Mouse (Mus musculus): ENCODE results near the gene Gfra1. TPM values are rescaled to one million over a fixed set of nuclear protein-coding genes. Genes with fewer than 3 reads are reported as not detected.
A peak's percentile ranks its signal among the peaks of the same experiment; 100 is the strongest.

Gfra1 gene
- polyA plus RNA-seq, 1 experiment = 25.1 TPM

DNA sequence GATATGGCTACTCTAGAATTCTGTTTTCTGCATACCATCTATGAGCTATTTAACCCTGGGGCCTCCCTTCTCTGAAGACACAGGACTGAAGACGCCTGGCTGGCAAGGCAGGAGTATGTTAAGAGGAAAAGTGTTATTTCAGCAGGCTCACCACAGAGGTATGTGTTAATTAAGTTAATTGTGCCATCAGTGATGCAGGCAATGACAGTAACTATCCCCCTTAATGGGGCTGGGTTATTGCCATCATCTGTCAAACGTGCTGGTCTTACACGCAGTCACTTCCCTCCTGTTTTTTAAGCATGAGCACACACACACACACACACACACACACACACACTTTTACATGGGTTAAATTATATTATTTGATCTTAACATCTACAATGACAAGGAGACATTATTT is 8.0 kb upstream of the Gfra1 start:
- H3K4me1 ChIP-seq (ENCODE audit: control insufficient read depth, insufficient read depth, low read length) = 0 out of 2 replicates have a peak, but pooled peaks cover 1% of the 10 kb centered on the region
- no peak overlapping the region for H3K27ac ChIP-seq (ENCODE audit: insufficient read depth, low read length)
- no peak overlapping the region for H3K4me3 ChIP-seq (ENCODE audit: insufficient read depth, low read length)
- TF ChIP-seq CTCF (IDR thresholded peaks at IDR 0.05; ENCODE audit: extremely low read depth, insufficient read depth, low read length) (no peak), POLR2A (IDR thresholded peaks at IDR 0.05; ENCODE audit: extremely low read depth, insufficient read depth, low read length) (no peak)

DNA sequence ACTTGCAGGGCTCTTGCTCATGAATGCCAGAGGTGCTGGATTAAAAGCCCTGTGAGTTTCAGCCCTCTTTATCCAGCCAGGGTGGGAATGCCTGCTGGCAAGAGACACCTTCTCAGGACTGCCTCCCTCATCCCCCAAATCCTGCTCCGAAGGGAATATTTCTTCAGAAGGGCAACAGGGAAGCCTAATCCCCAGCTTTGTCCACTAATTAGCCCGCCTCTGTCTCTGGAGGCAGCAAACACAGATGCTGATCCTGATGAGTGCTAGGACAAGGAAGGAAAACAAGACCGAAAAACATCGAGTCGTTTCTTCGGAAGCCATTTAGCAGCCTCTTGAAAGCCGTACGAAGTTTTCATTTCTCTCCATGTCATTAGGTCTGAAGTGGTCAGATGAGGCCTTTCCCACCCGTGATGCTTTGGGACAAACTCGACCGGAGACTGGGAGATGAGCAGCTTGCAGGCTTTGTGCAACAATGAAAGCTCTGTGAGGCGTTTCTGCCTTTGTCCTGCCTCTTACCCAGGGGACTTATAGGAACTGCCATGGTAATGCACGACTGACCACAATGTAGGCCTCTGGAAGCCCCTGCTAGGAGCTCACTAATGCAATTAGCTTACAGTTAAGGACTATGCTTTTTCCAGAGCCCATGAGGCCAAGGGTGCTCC is 4.8 kb upstream of the Gfra1 start:
- H3K4me1 ChIP-seq (ENCODE audit: control insufficient read depth, insufficient read depth, low read length) = no peaks in the 10 kb centered on the region

DNA sequence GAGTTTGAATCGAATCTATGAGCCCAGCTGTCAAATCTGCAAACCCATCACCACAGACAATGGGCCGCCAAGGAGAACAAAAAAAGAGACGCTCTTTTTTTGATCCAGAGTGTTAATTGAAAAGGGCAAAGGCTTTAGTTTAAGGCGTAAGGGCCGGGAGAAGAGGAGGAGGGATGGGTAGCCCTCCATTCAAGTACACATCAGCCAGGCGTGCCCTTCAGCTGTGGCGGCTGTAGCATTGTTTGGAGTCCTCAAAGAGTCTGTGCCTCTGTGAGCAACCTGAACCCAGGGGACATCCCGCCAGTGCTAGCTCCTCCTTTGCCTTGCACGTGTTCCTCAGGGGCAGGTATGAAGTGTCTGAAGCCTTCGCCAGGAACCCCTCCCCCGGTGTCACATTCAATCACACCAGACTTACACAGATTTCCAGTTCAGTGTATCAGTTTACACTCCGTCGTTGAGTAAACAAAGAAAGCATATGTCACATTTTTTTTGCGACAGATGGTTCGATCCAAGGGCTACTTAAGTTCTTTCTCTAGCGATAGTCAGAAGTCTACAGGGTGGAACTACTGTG is 867 bp upstream of the Gfra1 start:
- H3K4me1 ChIP-seq (ENCODE audit: control insufficient read depth, insufficient read depth, low read length) = no peaks in the 10 kb centered on the region
- TF ChIP-seq CTCF (IDR thresholded peaks at IDR 0.05; ENCODE audit: extremely low read depth, insufficient read depth, low read length) (no peak), POLR2A (IDR thresholded peaks at IDR 0.05; ENCODE audit: extremely low read depth, insufficient read depth, low read length) (no peak)
- H3K4me3 ChIP-seq (ENCODE audit: insufficient read depth, low read length) = peak overlapping the region; percentile 56; the same call in 1 of the 2 replicates

More for the DNA sequence above, 4.8 kb upstream of the Gfra1 start:
- Histone ChIP-seq H3K4me3 (ENCODE audit: insufficient read depth, low read length) (no peak overlapping the region), H3K27ac (ENCODE audit: insufficient read depth, low read length) (no peak overlapping the region)
- TF ChIP-seq CTCF (IDR thresholded peaks at IDR 0.05; ENCODE audit: extremely low read depth, insufficient read depth, low read length) (no peak), POLR2A (IDR thresholded peaks at IDR 0.05; ENCODE audit: extremely low read depth, insufficient read depth, low read length) (no peak)

DNA sequence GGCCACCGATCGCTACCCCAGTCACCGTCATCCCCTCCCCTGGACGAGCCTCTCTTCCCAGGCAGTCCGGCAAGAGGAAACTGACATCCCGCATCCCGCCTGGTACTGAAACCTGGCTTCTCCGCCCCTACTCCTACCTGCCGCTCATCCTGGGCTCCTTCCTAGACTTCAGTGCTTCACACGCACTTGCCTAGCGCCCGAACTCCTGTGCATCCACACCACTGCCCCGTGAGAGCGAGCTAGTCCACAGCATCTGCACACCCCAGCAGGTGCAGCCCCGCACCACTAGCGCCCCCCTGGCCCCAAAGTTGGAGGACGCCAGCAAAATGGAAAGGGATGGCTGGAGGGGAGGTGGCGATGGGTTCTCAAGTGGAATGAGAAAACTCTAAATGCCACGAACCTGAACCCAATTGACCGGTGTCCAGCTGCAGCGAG is 631 bp downstream of the Gfra1 start:
- TF ChIP-seq POLR2A (IDR thresholded peaks at IDR 0.05; ENCODE audit: extremely low read depth, insufficient read depth, low read length) (no peak), CTCF (IDR thresholded peaks at IDR 0.05; ENCODE audit: extremely low read depth, insufficient read depth, low read length) (no peak)
- H3K27ac ChIP-seq (ENCODE audit: insufficient read depth, low read length) = no peak overlapping the region
- peak overlapping the region; percentile 56 for H3K4me3 ChIP-seq (ENCODE audit: insufficient read depth, low read length)
- H3K4me1 ChIP-seq (ENCODE audit: control insufficient read depth, insufficient read depth, low read length) = no peaks in the 10 kb centered on the region

More for the DNA sequence above, 867 bp upstream of the Gfra1 start:
- no peak overlapping the region for H3K27ac ChIP-seq (ENCODE audit: insufficient read depth, low read length)

DNA sequence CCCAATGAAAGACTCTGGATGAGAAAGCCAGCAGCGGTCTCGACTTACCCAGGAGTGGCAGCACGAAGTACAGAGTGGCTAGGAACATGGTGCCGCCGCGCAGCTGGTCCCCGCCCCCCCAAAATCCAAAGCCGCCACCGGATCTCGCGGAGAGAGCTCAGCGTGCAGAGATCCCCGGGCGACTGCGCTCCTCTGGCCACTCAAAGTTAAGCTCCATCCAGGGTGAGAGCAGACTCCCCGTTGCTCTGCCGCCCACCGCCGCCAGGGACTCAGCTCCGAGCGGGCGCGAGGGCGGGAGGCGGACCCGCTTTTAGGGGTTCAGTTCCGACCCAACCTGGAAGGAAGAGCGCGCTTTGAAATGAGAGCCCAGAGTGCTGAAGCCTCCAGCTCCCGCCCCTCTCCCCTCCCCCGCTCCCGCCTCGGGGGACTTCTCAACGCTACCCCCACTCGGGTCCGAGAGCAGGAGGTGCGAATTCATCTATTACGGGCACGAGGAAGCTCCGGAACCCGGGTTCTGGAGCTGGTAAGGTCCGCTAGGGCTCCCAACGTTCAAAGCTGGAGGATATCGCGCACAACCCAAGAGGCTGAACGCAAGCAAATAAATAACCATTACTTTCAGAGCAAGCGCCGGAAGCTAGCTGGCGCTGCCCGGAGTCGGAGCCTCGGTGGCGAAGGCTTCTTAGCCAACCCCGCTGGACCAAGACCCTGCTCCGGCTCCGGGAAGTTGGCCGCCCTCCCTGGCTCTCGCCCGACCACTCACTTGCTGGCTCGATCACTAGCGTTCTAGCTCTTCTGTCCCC is 1.2 kb downstream of the Gfra1 start:
- Histone ChIP-seq H3K27ac (ENCODE audit: insufficient read depth, low read length) (no peak overlapping the region), H3K4me3 (ENCODE audit: insufficient read depth, low read length) (peak overlapping the region; percentile 56), H3K4me1 (ENCODE audit: control insufficient read depth, insufficient read depth, low read length) (no peaks in the 10 kb centered on the region)
- no peak for TF ChIP-seq POLR2A (IDR thresholded peaks at IDR 0.05; ENCODE audit: extremely low read depth, insufficient read depth, low read length)
- no peak for TF ChIP-seq CTCF (IDR thresholded peaks at IDR 0.05; ENCODE audit: extremely low read depth, insufficient read depth, low read length)

DNA sequence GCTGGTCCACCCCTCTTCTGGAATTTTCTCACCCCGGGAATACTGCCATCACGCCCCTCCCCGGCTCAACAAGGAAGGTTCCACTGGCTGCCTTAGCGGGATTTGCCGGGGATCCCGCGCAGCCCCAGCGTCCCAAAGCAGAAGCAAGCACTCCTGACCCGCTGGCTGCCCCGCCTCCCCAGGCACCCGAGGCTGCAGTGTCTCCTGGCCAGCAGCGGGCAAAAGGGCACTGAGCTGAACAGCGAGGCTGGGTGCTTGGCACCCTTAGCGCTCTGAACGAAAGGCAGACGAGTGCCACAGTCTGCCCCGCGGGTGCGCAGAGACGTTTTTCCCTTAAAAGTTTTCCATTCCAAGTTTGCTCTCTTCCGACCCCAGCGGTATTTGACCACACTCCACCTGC is 2.1 kb downstream of the Gfra1 start:
- Histone ChIP-seq H3K27ac (ENCODE audit: insufficient read depth, low read length) (no peak overlapping the region), H3K4me1 (ENCODE audit: control insufficient read depth, insufficient read depth, low read length) (no peaks in the 10 kb centered on the region), H3K4me3 (ENCODE audit: insufficient read depth, low read length) (peak overlapping the region; percentile 56)
- TF ChIP-seq POLR2A (IDR thresholded peaks at IDR 0.05; ENCODE audit: extremely low read depth, insufficient read depth, low read length) (no peak), CTCF (IDR thresholded peaks at IDR 0.05; ENCODE audit: extremely low read depth, insufficient read depth, low read length) (no peak)

DNA sequence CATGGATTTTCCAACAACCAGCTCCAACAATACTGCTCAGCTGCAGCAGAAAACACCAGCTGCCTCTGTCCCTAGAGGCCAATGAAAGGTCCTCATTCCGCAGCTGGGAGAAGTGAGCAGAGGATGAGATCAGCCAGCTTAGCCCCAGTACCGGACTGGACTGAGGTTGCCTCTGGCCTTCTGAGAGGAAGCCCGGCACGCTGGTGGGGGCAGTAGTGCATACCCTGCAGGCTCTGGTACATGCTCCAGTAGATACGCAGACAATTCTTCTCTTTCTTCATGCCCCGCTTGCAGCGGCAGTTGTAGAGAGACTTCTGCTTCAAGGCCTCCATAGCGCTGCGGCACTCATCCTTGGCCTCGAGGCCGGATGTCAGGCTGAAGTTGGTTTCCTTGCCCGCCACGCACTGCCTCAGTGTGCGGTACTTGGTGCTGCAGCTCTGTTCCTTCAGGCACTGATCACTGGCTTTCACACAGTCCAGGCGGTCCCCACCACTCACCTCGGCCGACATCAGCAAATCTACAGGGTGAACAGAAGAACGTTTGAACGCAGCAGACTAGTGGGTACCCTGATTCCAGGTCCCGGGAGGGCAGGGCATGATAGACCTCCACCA is 2.7 kb downstream of the Gfra1 start:
- Histone ChIP-seq H3K27ac (ENCODE audit: insufficient read depth, low read length) (0 out of 2 replicates have a peak overlapping the region, but pooled peaks have one; percentile 17), H3K4me1 (ENCODE audit: control insufficient read depth, insufficient read depth, low read length) (no peaks in the 10 kb centered on the region), H3K4me3 (ENCODE audit: insufficient read depth, low read length) (peak overlapping the region; percentile 56)
- no peak for TF ChIP-seq POLR2A (IDR thresholded peaks at IDR 0.05; ENCODE audit: extremely low read depth, insufficient read depth, low read length)

DNA sequence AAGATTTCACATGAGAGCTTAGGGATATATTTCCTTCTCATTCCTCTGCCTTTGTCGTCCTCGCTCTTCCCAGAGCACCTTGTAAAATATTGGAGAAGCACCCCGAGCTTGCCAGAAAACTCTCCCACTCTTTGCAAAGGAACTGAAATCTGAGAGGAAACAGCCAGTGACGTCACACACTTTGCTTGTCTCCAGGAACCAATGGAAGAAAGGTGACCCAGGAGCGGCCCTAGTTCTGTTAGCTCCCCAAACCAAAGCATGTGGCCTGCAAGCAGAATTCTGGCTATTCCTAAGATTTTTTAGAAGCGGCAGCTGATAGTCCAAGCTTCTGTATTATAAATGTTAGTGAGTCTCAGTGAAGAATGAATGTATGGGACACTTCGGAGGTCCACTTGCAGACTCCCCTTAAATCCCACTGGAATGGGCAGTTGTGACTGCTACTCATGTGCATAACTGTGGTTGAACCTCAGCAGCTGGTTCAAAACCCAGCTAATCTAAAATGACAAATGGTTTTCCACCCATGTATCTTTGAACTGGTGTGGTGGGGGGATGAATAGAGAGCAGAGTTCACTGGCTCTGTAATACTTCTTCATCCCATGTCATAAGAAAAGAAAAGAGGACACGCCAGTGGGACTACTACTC is 3.4 kb downstream of the Gfra1 start:
- Histone ChIP-seq H3K27ac (ENCODE audit: insufficient read depth, low read length) (no peak overlapping the region), H3K4me1 (ENCODE audit: control insufficient read depth, insufficient read depth, low read length) (no peaks in the 10 kb centered on the region), H3K4me3 (ENCODE audit: insufficient read depth, low read length) (no peak overlapping the region)
- TF ChIP-seq POLR2A (IDR thresholded peaks at IDR 0.05; ENCODE audit: extremely low read depth, insufficient read depth, low read length) = no peak

DNA sequence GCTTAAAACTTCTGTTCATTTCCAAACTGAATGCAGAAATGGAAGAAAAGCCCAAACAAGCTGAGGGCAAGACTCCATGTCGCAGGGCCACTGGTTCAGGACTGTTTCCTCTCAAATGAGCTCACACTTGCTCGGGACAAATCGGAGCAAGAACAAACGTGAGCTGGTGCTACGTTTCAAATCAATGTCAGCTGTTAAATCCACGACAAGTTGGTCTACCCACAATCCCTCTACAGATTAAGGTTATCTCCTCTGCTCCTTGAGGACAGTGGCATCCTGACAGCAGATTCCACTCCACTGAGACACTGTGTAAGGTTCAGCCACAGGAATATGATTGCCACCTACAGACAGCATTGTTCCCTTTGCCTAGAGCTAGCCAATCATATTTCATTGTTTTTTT is 4.4 kb downstream of the Gfra1 start:
- Histone ChIP-seq H3K4me1 (ENCODE audit: control insufficient read depth, insufficient read depth, low read length) (no peaks in the 10 kb centered on the region), H3K4me3 (ENCODE audit: insufficient read depth, low read length) (no peak overlapping the region), H3K27ac (ENCODE audit: insufficient read depth, low read length) (no peak overlapping the region)
- no peak for TF ChIP-seq POLR2A (IDR thresholded peaks at IDR 0.05; ENCODE audit: extremely low read depth, insufficient read depth, low read length)
- TF ChIP-seq CTCF (IDR thresholded peaks at IDR 0.05; ENCODE audit: extremely low read depth, insufficient read depth, low read length) = no peak

Measured in cortical plate, adult 2 months (tissue).